Mouse (Mus musculus) yolk sac, embryonic 10.5 days (tissue): Measurements from ENCODE around the gene Gfy.

Experiments
- DNase-seq: peaks from one replicate; pipeline ENCODE4 v3.0.0-alpha.2; 2017; ENCODE audit warnings: low spot score

Gfy gene

GRCm38 (mm10) chr7:45148534-45149098, 30.8 kb downstream of the Gfy start:
- peak; percentile 35 for DNase-seq

DNA sequence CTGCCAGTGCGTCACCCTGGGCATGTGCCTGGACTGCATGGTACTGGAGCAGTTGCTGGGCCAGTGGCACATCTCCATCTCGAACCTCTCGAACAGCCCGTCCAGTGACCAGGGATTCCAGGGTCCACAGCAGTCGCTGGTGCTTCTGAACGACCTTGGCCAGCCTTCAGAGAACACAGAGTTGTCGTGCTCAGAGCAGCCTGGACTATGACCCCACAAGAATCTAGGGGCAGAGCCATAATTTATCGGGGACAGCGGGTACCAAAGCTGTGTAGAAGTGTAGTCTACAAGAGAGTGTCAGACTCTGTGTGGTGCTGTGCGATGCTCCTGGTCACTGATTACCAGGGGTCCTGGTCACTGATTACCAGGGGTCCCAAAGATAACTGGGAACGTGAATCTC, 31.5 kb downstream of the Gfy start:
- peak; percentile 63 for DNase-seq

DNA sequence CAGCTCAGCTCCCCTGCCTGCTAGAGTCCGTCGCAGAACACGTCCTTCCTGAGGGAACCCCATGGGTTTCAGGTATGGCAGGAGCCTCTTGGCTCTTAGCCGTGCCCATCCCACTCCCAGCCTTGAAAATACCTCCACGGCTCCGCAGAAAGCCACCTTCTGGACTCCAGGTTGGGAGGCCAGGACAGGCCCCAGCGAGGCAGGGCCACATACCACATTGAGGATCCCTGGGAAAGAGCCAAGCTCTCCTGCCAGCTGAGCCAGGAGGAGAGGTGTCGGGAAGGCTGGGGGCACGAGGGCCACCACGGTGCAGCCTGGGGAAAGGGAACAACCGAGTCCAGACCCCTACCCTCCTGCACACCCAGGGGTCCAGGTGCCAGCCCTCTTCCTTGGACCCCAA, 32.1 kb downstream of the Gfy start:
- no peak for DNase-seq

GRCm38 (mm10) chr7:45145460-45145859, 33.9 kb downstream of the Gfy start:
- no peak for DNase-seq

GRCm38 (mm10) chr7:45144368-45145174, 34.8 kb downstream of the Gfy start:
- DNase-seq, result no peak

DNA sequence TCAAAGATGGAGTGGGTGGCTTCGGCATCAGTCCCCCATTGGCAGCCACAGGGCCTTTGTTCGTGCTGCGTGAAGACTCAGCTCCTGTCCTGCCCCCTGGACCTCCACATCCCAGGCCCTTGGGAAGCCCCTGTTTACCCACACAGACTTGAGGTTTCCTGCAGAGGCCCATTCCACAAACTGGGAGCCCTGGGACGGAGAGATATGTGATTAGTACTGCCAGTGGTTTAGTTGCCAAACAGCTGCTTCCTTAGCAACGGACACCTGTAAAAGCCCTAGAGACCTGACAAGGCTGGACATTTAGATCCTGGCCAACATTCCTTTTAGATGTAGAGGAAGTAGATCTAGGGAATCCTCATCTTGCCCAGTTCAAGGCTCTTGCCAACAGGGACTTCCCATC, 37.5 kb downstream of the Gfy start:
- no peak for DNase-seq

- no peak for DNase-seq
Measured at GRCm38 (mm10) chr7:45141319-45141718, 38.0 kb downstream of the Gfy start.

DNA sequence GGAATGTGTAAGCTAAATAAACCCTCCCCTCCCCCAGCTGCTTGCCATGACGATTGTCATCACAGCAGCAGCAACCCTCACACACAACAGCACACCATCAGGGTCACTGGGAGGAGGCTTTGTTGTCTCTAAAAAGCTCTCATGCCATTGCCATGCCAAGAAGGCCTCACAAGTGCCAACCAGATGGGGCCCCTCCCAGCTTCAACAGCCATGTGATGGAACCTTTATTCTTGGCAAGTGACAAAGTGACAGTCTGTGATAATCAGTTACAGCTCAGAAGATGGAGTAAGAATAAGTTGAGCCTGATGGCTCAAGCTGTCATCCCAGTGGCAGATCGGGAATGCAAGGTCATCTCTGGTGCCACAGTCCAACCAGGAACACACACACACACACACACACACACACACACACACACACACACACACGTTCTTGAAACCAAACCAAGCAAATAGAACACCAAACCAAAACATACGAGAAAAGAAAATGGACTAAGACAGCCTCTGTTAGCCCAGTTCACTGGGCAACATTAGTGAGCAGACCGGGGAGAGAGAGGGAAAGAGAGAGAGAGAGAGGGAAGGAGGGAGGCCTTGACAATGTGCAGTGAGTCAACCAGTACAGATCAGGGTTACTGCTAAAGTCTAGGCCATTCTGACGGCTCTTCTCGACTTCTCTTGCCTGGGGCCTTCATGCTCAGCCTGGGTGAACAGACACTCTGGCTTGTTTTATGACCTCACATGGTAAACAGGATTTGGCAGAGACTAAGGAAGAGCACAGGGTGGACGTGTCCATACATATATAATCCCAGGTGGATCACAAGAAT, 39.3 kb downstream of the Gfy start:
- DNase-seq, result no peak

GRCm38 (mm10) chr7:45138403-45138802, 41.0 kb downstream of the Gfy start:
- no peak for DNase-seq

GRCm38 (mm10) chr7:45137171-45138006, 42.0 kb downstream of the Gfy start:
- DNase-seq, result no peak

GRCm38 (mm10) chr7:45135993-45136567, 43.3 kb downstream of the Gfy start, which contains the start of the genes Gm45713 and Flt3l:
Gene Gm45713, minus strand, starts transcription at chr7:45136231.
Gene Flt3l, minus strand, starts transcription at chr7:45136432.
- DNase-seq, result peak; percentile 73

DNA sequence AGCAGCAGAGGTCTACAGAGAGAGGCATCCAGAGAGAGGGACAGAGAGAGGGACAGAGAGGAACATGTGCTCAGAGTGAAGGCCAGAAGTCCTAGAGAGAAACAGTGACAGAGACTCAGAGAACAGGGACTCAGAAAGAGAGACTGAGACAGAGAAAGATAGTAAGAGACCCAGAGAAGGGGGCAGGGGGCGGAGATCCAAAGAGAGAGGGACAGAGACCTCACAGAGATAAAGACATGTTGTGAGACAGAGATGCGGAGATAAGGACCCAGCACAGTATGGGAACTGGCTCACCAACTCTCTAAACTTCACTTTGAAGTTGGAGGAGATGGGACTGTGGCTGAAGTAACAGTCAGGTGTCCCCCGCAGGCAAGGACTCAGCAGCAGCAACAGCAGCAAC, 44.0 kb downstream of the Gfy start:
- no peak for DNase-seq

DNA sequence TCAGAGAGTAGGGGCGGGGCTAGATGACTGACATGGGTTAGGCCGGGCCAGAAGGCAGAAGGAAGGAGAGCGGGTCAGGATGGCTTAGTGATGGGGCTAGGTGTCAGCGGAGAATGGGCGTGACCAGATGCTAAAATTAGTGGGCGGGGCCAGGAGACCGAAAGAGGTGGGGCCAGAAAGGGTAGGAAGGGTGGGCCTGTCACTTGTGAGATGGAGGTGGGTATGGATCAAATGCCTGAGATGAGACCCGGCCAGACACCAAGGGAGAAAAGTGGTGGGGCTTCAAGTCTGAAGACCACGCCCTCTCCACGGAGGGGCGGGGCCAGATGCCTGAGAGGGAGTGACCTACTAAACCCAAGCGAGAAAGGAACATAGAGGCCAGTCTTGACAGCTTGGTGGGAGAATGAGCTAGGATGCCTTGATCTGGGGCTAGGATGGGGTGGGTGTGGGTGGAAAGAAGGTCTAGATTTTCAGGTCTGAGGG, 44.8 kb downstream of the Gfy start:
- no peak for DNase-seq

DNA sequence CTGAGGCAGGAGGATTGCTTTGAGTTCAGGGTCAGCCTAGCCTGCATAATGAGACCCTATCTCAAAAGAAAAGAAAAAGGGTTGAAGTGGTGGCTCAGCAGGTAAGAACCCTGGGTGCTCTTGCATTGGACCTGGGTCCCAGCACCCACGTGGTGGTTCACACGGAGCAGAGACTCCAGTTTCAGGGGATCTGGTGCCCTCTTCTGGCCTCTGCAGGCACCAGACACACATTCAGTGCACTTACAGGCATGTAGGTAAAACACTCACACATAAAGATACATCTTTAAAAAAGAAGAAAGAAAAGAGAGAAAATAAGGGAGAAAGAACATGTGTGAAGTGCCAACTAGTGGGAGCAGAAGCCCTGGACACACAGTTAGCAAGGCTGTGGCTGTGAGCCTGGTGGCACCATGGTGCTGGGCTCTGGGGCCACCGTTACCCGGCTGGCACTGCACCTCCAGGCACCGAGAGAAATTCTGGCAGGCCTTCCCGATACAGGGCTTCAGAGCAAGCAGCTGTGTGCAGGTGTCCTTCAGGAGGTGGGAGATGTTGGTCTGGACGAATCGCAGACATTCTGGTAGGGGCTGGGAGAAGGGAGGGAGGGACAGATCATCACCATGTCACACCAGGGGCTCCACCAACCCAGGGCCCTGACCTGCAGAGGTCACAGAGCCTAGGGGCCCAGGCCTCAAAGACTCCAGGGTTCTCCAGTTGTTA, 45.8 kb downstream of the Gfy start:
- no peak for DNase-seq

GRCm38 (mm10) chr7:45131850-45132249, 47.5 kb downstream of the Gfy start:
- DNase-seq, result no peak

DNA sequence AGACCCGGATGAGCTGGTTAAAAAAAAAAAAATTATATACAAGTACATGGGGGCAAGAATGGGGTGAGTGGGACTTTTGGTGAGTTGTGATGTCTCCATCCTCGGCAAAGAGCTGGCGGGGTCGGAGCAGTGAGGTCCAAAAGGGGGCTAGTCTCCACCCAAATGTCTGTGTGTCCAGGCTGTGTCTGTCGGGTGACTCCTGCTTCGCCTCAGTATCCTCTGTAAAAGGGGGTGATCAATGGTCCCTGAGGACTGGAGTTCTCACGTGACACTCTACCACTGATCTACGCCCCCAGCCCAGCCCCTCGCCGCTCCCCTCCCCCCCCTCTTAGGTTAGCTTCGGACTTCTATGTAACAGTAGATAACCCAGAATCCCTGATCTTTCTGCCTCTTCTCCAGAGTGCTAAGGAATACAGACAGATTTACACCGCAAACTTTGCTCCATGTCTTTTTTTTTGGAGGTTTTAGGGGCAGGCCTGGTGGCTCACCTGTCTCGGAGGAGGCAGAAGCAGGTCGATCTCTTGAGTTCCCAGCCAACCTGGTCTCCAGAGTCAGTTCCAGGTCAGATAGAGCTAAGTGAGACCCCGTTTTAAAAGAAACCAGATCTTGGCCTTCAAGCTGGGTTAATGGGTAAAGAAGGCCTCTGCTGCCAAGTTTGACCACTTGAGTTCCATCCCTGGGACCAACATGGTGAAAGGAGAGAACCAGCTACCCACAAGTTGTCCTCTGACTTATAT, 49.4 kb downstream of the Gfy start:
- DNase-seq, result no peak

- DNase-seq, result no peak
Measured at GRCm38 (mm10) chr7:45129318-45129717, 50.1 kb downstream of the Gfy start.

- DNase-seq, result peak; percentile 99
Measured at GRCm38 (mm10) chr7:45128624-45129246, 50.6 kb downstream of the Gfy start, which contains the start of gene Rpl13a. Gene Rpl13a, minus strand, starts transcription at chr7:45128761.

GRCm38 (mm10) chr7:45127700-45128224, 51.6 kb downstream of the Gfy start:
- DNase-seq, result no peak
